Mouse (Mus musculus): Measurements from ENCODE around the gene Ninj2. TPM values are rescaled to one million over a fixed set of nuclear protein-coding genes. Genes with fewer than 3 reads are reported as not detected.
"Not testable (repeated sequence)": the region's sequence is repeated elsewhere in the genome, so short reads cannot be mapped to it uniquely, and the experiment has no call there.

The Ninj2 gene
- polyA plus RNA-seq, 1 experiment from 2014 or later: not detected

DNA sequence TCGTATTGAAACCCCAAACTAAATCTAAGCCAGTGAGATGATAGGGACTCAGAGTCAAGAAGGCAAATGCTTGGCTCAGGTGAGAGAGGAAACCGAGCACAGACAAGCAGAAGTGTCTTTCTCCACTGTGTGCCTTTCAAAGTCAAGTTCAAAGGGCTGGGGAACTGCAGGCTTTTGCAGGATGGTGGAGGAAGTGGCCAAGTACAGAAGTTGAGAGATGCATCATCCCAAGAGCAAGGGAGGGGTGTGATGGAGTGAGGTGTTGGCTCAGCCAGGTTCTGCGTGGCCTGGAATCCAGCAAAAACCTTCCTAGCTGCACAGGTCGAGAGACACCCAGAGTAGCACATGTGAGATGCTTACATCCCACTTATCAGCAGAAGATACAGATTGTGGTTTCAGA is 11.6 kb upstream of the Ninj2 start:
- WGBS: 78% methylated on average over 4 of the region's 4 CpGs
- Histone ChIP-seq H3K4me2 (replicated peaks) (no peak overlapping the region), H3K4me3 (no peak overlapping the region), H3K27ac (no peak overlapping the region), H3K9me3 (replicated peaks) (no peaks in the 10 kb centered on the region), H3K27me3 (no peaks in the 10 kb centered on the region), H3K36me3 (no peaks in the 10 kb centered on the region), H3K9ac (no peak overlapping the region), H3K4me1 (no peaks in the 10 kb centered on the region)
- no peak for ATAC-seq (ENCODE audit: low FRiP score)

DNA sequence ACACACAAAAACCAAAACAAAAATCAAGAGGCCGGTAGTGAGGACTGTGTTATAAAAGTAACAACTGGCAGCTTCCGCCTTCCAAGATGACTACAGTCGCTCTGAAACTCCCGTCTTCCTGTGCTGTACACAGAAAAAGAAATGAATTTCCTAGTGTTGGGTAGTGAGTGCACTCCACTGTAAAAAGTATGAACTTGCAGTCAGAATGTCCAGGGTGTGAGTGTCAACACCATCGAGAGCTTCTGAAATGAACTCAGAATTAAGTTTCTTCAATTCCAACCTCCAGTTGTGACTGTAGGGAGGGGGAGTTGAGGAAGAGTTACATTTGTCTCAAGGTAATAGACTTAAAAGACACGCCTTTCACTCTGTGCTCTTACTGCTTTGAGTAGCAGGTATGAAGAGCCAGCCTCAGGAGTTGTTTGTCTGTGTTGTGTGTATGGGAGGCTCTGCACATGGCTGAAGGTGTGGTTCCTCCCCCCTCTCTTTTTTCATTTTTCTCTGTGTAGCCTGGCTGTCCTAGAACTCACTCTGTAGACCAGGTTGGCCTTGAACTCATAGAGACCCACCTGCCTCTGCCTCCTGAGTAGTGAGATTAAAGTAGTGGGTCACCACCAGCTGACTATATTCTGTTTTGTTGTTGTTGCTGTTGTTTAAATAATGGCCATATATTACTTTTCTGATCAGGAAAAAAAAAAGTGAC is 10.7 kb upstream of the Ninj2 start:
- H3K9ac ChIP-seq: no peak overlapping the region
- no peaks in the 10 kb centered on the region for H3K4me1 ChIP-seq
- no peaks in the 10 kb centered on the region for H3K36me3 ChIP-seq
- H3K27me3 ChIP-seq: no peaks in the 10 kb centered on the region
- no peaks in the 10 kb centered on the region for H3K9me3 ChIP-seq (replicated peaks)
- H3K27ac ChIP-seq: no peak overlapping the region
- WGBS: 94% methylated on average over 6 of the region's 6 CpGs
- no peak for ATAC-seq (ENCODE audit: low FRiP score)
- no peak overlapping the region for H3K4me3 ChIP-seq
- no peak overlapping the region for H3K4me2 ChIP-seq (replicated peaks)

DNA sequence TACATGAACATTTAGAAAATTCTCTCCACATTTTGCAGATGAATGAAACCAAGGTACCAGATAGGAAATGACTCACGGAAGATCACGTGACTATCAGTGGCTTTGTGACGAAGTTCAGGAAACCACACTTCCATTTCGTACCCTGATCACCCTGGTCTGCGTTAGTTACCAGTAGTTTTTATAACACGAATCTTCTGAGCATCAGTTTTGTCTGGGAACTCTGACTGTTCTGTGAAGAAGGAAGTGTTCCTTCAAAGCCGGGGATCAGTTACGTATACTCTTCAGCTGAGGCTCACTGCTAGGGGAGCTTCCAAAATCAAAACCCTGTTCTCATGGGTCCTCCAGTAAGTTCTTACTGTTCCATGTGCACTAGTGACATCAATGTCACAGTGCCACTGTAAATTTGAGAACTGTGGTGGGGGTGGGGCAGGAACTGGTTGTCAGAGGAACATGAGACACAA is 10.2 kb upstream of the Ninj2 start:
- ATAC-seq (ENCODE audit: low FRiP score): no peak
- Histone ChIP-seq H3K27me3 (no peaks in the 10 kb centered on the region), H3K36me3 (no peaks in the 10 kb centered on the region), H3K4me1 (no peaks in the 10 kb centered on the region), H3K4me3 (no peak overlapping the region), H3K4me2 (replicated peaks) (no peak overlapping the region), H3K9me3 (replicated peaks) (no peaks in the 10 kb centered on the region), H3K27ac (no peak overlapping the region), H3K9ac (no peak overlapping the region)
- 86% methylated on average over 8 of the region's 8 CpGs for WGBS

DNA sequence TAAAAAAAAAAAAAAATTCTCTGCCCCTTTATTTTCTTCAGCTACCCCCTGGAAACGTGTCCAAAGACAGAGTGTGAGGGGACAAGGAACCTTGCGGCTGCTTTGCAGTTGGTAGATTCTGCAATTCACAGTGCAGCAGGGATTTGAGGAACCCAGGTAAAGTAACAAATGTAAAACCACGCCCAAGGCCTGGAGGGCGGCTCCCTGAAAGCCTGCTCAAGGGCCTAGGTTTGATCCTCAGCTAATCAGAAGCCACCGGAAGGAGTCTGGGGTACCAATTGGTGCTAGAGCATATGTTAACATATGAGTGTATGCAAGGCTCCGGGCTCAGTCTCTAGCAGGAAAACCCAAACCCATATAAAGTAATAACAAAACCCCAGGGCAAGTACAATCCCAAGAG is 9.7 kb upstream of the Ninj2 start:
- WGBS: 71% methylated on average over 6 of the region's 6 CpGs
- Histone ChIP-seq H3K9ac (no peak overlapping the region), H3K27ac (no peak overlapping the region), H3K4me3 (no peak overlapping the region), H3K4me2 (replicated peaks) (no peak overlapping the region), H3K27me3 (no peaks in the 10 kb centered on the region), H3K36me3 (no peaks in the 10 kb centered on the region), H3K4me1 (no peaks in the 10 kb centered on the region), H3K9me3 (replicated peaks) (no peaks in the 10 kb centered on the region)
- no peak for ATAC-seq (ENCODE audit: low FRiP score)

DNA sequence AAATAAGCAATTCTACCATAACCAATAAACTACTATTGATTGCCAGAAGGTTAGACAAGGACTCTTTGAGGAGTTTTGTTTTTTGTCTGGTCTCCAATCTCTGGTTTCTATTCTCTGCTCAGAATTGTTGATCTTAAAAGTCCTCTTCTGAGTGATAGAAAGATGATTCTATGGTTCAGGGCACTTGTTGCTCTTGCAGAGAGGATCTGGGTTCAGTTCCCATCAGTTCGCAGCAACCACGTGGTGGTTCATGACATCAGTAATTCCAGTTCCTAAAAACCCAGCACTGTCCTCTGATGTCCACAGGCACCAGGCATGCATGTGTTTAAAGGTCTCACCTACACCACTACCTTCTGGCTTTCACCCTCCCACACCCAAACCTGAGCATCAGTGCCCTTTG is 8.2 kb upstream of the Ninj2 start:
- Histone ChIP-seq H3K4me3 (no peak overlapping the region), H3K4me2 (replicated peaks) (no peak overlapping the region), H3K9me3 (replicated peaks) (no peaks in the 10 kb centered on the region), H3K36me3 (no peaks in the 10 kb centered on the region), H3K27me3 (no peaks in the 10 kb centered on the region), H3K9ac (no peak overlapping the region), H3K27ac (no peak overlapping the region), H3K4me1 (no peaks in the 10 kb centered on the region)
- ATAC-seq (ENCODE audit: low FRiP score): no peak
- 93% methylated on average over 2 of the region's 2 CpGs for WGBS

DNA sequence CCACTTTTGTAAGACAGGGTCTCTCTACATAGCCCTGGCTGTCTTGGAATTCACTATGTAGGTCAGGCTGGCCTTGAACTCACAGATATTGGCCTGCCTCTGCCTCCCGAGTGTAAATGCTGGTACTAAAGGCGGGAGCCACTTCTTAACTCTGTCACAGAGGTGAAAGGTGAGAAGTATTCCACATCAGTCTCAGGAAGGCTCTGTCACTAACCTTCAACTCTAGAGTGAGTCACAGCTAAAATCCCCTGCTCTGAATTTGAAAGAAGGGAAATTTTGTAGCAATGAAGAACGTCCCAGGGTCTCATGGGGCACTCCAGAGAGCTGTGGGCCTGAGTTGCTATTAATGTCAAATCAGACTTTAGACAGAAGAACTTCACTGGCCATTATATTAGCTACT is 7.3 kb upstream of the Ninj2 start:
- Histone ChIP-seq H3K9ac (no peak overlapping the region), H3K4me1 (no peaks in the 10 kb centered on the region), H3K4me3 (no peak overlapping the region), H3K4me2 (replicated peaks) (no peak overlapping the region), H3K9me3 (replicated peaks) (no peaks in the 10 kb centered on the region), H3K27me3 (no peaks in the 10 kb centered on the region), H3K36me3 (no peaks in the 10 kb centered on the region), H3K27ac (no peak overlapping the region)
- 83% methylated on average over 3 of the region's 3 CpGs for WGBS
- ATAC-seq (ENCODE audit: low FRiP score): no peak

DNA sequence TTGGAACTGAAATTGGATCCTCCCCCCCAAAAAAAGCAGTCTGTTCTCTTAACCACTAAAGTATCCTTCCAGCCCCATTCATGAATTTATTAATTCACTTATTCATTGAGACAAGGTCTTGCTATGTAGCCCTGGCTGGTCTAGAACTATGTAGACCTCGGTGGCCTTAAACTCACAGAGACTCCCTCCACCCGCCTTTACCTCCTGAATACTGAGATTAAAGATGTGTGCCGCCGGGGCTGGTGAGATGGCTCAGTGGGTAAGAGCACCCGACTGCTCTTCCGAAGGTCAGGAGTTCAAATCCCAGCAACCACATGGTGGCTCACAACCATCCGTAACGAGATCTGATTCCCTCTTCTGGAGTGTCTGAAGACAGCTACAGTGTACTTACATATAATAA is 6.1 kb upstream of the Ninj2 start:
- H3K4me2 ChIP-seq (replicated peaks); H3K4me1 ChIP-seq; H3K4me3 ChIP-seq; H3K9ac ChIP-seq; H3K27ac ChIP-seq; ATAC-seq (ENCODE audit: low FRiP score); H3K36me3 ChIP-seq; H3K9me3 ChIP-seq (replicated peaks); H3K27me3 ChIP-seq: not testable (repeated sequence)
- 85% methylated on average over 6 of the region's 8 CpGs for WGBS

DNA sequence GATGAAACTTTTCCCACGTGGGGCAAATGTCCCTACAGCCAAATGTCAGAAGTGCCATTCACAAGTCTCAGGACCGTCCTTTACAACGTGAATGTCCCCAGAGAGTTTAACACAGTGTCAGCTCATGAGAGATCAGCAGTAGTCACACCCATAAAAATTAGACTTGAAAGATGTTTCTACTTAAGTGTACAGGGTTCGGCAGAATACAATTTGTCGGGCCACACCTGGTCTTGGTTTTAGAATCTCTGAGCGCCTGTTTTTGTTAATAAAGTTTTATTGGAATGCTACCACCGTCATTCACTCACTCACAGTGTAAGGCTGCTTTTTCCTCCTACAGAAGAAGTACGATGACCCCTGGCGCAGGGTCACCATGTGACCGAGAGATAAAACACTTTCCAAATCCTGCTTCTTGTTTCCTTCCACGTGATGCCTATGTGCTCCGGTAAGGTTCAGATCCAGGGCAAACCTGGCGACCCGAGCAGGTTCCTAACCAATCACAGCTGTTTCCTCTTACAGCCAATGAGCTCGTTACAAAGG is 2.4 kb upstream of the Ninj2 start:
- H3K36me3 ChIP-seq: no peaks in the 10 kb centered on the region
- H3K9ac ChIP-seq: no peak overlapping the region
- no peak overlapping the region for H3K4me3 ChIP-seq
- no peaks in the 10 kb centered on the region for H3K4me1 ChIP-seq
- H3K27me3 ChIP-seq: no peaks in the 10 kb centered on the region
- no peak overlapping the region for H3K27ac ChIP-seq
- WGBS: 65% methylated on average over 15 of the region's 15 CpGs
- H3K9me3 ChIP-seq (replicated peaks): no peaks in the 10 kb centered on the region
- H3K4me2 ChIP-seq (replicated peaks): no peak overlapping the region
- no peak for ATAC-seq (ENCODE audit: low FRiP score)

DNA sequence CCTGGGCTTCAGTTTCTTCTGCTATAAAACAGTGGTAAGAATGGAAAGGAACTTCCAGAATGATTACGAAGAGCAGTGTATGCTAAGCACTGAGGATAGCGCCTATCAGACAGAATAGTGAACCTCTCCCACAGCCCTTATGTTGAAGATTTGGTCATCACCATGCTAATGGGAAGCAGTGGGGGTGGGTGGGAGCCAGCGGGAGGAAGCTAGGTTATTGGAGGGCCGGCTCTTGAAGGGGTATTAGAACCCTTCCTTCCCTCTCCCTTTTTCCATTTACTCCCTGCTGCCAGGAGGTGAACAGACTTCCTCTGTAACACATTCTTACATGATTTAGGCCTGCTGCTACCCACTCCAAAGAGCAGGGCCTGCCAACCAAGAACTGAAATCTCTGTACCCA is 1.2 kb upstream of the Ninj2 start:
- Histone ChIP-seq H3K4me2 (replicated peaks) (no peak overlapping the region), H3K27ac (no peak overlapping the region), H3K9me3 (replicated peaks) (no peaks in the 10 kb centered on the region), H3K9ac (no peak overlapping the region), H3K36me3 (no peaks in the 10 kb centered on the region), H3K4me3 (no peak overlapping the region), H3K4me1 (no peaks in the 10 kb centered on the region), H3K27me3 (no peaks in the 10 kb centered on the region)
- no peak for ATAC-seq (ENCODE audit: low FRiP score)
- WGBS: 67% methylated on average over 4 of the region's 4 CpGs

DNA sequence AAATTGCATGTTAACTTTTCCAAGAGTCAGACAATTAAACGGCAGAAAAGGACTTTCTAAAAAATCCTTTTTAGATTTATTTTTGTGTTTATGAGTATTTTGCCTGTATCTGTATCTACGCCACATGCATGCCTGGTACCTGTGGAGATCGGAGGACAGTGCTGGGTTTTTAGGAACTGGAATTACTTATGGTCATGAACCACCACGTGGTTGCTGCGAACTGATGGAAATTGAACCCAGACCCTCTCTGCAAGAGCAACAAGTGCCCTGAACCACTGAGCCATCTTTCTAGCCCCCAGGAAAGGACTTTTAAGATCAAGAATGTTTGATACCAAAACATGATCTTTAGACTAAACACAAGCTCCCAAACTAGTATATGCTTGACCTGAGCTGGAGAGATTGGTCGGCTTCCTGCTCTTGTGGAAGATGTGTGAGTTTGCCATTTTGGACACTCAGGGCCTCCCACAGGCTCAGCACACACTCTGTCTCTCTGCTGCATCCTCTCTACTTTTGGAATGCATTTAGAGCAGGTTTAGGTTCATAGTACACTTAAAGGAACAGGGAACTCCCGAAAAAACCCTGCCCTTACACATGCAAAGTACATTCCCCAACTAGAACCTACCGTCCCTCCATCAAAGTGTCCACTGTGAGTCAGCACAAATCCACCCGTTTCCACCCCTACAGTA is 1.1 kb downstream of the Ninj2 start:
- H3K4me3 ChIP-seq: no peak overlapping the region
- no peaks in the 10 kb centered on the region for H3K4me1 ChIP-seq
- no peak overlapping the region for H3K4me2 ChIP-seq (replicated peaks)
- no peak for ATAC-seq (ENCODE audit: low FRiP score)
- H3K27me3 ChIP-seq: no peaks in the 10 kb centered on the region
- H3K27ac ChIP-seq: no peak overlapping the region
- 84% methylated on average over 9 of the region's 9 CpGs for WGBS
- no peaks in the 10 kb centered on the region for H3K9me3 ChIP-seq (replicated peaks)
- H3K9ac ChIP-seq: no peak overlapping the region
- no peaks in the 10 kb centered on the region for H3K36me3 ChIP-seq

DNA sequence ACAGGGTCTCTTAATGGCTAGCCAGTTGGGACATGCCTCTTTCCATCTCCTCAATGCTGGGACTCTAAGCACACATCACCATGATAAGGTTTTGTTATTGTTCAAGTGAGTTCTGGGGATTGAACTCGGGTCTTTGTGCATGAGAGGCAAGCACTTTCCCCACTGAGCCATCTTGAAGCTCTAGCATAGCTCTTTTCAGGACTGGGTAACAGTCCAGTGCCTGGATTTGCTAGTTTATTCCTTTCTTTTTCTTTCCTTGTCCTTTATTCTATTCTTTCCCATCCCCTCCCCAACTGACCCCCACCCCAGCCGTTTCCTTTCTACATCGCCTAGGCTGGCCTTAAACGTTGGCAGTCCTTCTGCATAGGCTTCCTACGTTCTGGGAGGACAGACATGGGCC is 1.9 kb downstream of the Ninj2 start:
- Histone ChIP-seq H3K4me2 (replicated peaks) (no peak overlapping the region), H3K9ac (no peak overlapping the region), H3K4me3 (no peak overlapping the region), H3K36me3 (no peaks in the 10 kb centered on the region), H3K4me1 (no peaks in the 10 kb centered on the region), H3K9me3 (replicated peaks) (no peaks in the 10 kb centered on the region), H3K27ac (no peak overlapping the region), H3K27me3 (no peaks in the 10 kb centered on the region)
- no peak for ATAC-seq (ENCODE audit: low FRiP score)
- 83% methylated on average over 5 of the region's 5 CpGs for WGBS

DNA sequence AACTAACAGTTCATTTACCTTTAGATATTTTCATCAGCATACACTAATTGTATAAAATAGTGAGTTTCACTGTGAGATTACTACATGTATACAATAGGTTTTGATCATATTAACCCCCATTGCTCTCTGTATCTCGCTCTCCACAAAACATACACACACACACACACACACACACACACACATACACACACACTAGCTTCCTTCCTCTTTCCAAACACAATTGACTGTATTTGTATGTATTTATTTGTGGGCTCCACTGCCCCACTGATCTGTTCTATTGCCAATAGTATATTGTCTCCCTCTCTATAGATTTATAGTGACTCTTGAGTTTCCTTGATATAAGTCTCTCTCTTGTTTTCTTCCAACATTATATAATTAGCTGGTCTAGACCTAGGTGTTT is 2.4 kb downstream of the Ninj2 start:
- WGBS: 94% methylated on average over 1 of the region's 1 CpGs

DNA sequence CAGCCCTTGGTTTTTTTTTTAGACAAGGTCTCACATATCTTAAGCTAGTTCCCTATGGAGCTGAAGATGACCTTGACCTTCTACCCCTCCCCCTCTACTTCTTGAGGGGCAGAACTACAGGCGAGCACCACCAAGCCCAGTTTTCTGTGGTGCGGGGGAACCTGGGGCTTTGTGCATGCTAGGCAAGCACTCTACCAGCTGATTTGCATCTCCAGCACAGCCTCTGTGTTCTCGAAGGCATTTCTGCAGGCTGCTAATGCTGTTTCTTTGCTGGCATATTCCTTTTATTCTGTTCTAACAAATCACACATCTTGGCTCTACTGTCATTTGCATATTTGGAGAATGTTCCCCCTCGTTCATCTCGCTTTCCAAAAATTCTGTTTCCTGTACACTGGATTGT is 6.2 kb downstream of the Ninj2 start:
- no peaks in the 10 kb centered on the region for H3K9me3 ChIP-seq (replicated peaks)
- H3K4me1 ChIP-seq: no peaks in the 10 kb centered on the region
- 74% methylated on average over 5 of the region's 5 CpGs for WGBS
- H3K27me3 ChIP-seq: no peaks in the 10 kb centered on the region
- no peak overlapping the region for H3K27ac ChIP-seq
- H3K36me3 ChIP-seq: no peaks in the 10 kb centered on the region
- no peak overlapping the region for H3K4me3 ChIP-seq
- no peak overlapping the region for H3K4me2 ChIP-seq (replicated peaks)
- no peak overlapping the region for H3K9ac ChIP-seq
- no peak for ATAC-seq (ENCODE audit: low FRiP score)

More for the DNA sequence above, 2.4 kb downstream of the Ninj2 start:
- H3K27ac ChIP-seq: no peak overlapping the region
- H3K36me3 ChIP-seq: no peaks in the 10 kb centered on the region
- H3K4me2 ChIP-seq (replicated peaks): no peak overlapping the region
- no peaks in the 10 kb centered on the region for H3K9me3 ChIP-seq (replicated peaks)
- no peak for ATAC-seq (ENCODE audit: low FRiP score)
- H3K4me1 ChIP-seq: no peaks in the 10 kb centered on the region
- H3K4me3 ChIP-seq: no peak overlapping the region
- H3K27me3 ChIP-seq: no peaks in the 10 kb centered on the region
- no peak overlapping the region for H3K9ac ChIP-seq
